Mouse (Mus musculus) erythroid progenitor cell, adult 5-6 weeks (primary cell): ENCODE data around the gene Akr1b3. TPM values are rescaled to one million over a fixed set of nuclear protein-coding genes. Genes with fewer than 3 reads are reported as not detected.
"Not testable (repeated sequence)": the region's sequence is repeated elsewhere in the genome, so short reads cannot be mapped to it uniquely, and the experiment has no call there.

Source experiments
- ATAC-seq: replicated peaks from 2 replicates; pipeline ENCODE4 v1.8.0; 2016; ENCODE audit warnings: moderate number of reproducible peaks, mild to moderate bottlenecking, moderate TSS enrichment, inconsistent platforms; ENCODE audit not compliant: poor library complexity, low FRiP score, severe bottlenecking
- total RNA-seq, 2 experiments: library from RNA; stranded (forward) in 1 of 2; stranded (reverse) in 1 of 2; fragments of 150-400 nt in 1 of 2; fragments of 186-747, 209-891 nt in 1 of 2; gene quantifications; 2 replicates each; pipeline versions ENCODE4 v1.2.3 to v1.2.4; 2015 to 2017; ENCODE audit warnings: low replicate concordance in 2 of 2

Akr1b3 gene
- total RNA-seq (2015; ENCODE audit: low replicate concordance) (33.2 and 46.9 TPM in 2 replicates), total RNA-seq (2017; ENCODE audit: low replicate concordance) (12.5 and 16.8 TPM in 2 replicates)

DNA sequence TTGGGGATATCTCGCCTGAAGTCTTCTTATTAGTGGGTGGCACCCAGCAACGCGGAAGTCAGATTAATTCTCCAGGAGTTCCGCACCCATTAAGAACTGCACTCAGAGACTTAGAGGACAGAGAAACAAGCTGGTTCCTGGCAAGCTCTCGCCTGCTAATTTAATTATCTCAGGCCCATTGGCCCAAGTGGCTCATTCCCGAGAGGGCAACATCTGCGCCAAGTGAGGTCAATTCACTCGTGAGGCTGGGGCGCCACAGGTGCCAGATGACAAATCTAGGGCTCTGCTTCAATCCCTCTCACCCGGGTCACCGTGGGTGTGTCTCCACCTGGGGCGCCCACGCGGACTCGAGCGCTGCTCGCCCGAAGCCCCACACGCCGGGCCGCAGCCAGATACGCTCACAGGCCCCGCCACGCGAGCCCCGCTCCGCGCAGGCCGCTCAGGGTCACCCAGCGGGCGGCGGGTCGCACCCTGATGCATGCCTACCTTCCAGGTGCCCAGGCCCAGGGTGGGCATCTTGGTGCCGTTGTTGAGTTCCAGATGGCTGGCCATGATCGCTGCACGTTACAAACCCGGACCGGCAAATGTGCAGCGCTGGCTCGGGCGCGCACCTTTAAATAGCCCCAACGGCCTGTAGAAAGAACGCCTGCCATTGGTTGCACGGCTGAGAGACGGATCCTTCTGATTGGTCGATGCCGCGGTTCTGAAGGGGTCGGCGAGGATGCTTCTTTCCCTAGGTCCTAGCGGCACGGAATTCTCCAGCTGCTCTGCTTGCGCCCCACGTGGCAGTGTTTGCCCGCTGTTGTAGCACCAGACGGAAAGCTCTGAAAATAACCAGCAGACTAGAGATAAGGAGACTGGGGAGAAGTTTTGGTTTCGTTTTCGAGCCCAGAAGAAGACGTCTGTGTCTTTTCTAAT, at the start of gene Akr1b3:
Gene Akr1b3 (minus strand): TSS at position 625 of the 918 bp plus-strand sequence.
- ATAC-seq = peak; percentile 78

GRCm38 (mm10) chr6:34364217-34365136, 47.2 kb upstream of the Akr1b3 start:
- no peak for ATAC-seq

- ATAC-seq = no peak
Measured at GRCm38 (mm10) chr6:34355841-34356240, 38.6 kb upstream of the Akr1b3 start.

- no peak for ATAC-seq
Measured at GRCm38 (mm10) chr6:34355349-34355747, 38.1 kb upstream of the Akr1b3 start.

GRCm38 (mm10) chr6:34354354-34355348, 37.4 kb upstream of the Akr1b3 start:
- no peak for ATAC-seq

GRCm38 (mm10) chr6:34353658-34354353, 36.5 kb upstream of the Akr1b3 start, which contains the start of gene Akr1b8:
Gene Akr1b8 (plus strand): TSS chr6:34354119.
- no peak for ATAC-seq

DNA sequence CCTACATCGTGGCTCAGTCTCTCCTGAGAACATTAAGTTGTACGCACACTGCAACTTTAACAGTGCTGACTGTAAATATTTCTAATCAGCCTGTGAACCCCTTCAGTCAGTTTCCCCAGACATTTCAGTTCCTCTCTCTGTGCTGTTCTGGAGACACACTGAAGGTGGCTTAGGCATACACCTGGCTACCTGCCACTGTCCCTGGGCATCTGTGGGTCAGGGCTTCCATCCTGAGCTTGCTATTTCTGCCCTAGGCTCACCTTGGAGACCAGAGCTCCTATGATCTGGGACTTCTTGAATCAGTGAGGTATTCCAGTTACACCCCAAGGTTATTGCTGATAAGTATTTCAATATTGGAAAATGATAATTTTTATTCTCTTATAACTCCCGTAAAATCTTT, 35.1 kb upstream of the Akr1b3 start:
- no peak for ATAC-seq

DNA sequence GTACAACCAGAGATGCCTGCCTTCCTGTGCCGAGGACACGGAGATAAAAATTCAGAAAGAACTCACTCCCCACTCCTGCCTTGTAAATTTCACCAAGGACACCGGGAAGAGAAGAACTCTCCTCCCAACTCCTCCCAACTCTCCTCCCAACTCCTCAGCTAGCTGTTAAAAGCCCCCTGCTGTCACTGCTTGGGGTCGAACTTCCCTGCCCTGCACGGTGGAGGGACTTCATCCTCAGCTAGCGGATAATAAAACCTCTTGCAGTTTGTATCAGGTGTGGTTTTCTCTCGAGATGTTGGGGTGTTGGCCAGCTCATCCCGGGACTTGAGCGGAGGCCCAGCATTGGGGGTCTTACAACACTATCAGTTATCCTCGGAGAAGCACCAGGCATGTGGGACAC, 34.2 kb upstream of the Akr1b3 start:
- ATAC-seq = not testable (repeated sequence)

GRCm38 (mm10) chr6:34350037-34350699, 32.9 kb upstream of the Akr1b3 start:
- no peak for ATAC-seq

DNA sequence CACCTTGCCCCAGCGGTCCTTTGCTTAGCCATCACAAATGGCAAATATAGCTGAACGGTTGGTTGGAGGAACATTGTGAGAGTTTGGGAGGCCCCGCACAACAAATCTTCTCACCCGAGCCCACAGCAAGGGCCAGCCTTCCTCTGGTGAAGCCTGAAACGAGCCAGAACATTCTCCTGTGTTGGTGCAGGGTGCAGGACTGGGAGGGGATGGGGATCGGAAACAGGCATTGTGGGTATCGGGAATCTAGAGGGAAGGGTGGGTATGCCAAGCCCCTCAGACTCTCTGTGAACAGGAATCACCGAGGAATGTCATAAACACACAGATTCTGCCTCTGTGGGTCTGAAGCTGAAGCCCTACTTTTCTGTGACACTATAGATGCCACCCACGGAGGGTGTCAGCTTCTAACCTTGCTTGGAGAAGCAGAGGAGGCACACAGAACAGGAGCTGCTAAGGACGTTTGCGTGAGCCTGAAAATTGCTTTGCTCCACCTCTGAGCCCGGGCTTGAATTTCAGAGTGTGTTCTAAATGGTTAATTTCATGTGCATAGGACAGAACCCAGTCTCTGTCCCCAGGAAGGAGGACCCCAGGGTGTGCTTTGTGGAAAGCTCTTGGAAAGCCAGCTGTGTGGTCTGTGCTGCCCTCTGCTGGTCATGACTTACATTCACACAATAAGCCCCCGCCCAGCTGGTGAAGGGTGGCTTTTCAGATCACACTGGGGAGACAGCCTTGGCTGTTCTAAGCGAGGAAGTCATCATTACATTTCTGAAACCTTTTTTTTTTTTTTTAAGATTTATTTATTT, 29.0 kb upstream of the Akr1b3 start:
- ATAC-seq = no peak

DNA sequence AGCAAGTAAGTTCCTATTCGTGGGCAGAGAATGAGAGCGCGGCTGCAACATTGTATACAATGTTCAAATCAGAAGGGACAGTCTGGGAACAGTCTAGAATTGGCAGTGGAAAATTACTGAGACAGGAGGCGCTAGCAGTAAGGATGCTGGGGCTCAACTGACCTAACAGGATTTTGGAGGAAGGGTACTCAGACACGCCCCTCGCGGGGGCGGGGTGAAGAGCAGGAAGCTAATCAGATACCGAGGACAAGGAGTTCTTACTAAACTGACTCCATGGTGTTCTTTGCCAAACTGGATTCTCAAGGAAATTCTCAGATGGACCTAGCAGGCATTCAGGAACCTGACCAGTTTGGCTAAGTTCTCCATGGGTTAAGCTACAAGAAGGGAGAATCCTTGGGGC, 27.7 kb upstream of the Akr1b3 start:
- ATAC-seq = no peak

GRCm38 (mm10) chr6:34344135-34344850, 27.0 kb upstream of the Akr1b3 start:
- ATAC-seq = no peak

DNA sequence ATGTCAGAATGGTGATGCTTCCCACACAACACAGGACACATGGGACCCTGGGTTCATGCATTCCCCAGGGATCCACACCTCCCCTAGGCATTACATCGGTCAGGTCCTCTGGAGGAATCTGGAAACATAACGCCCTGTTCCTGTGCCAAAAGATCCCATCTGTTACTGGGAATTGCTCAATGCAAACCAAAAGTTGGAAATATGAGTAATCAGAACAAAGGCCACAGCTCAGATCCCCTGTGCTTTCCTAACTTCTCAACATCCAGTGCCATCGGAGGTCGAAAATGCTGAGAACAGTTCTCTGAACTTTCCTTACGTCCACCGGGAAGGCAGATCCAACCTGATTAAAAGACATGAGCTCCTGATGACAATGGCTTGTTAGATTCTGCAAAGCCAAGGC, 26.1 kb upstream of the Akr1b3 start:
- no peak for ATAC-seq

DNA sequence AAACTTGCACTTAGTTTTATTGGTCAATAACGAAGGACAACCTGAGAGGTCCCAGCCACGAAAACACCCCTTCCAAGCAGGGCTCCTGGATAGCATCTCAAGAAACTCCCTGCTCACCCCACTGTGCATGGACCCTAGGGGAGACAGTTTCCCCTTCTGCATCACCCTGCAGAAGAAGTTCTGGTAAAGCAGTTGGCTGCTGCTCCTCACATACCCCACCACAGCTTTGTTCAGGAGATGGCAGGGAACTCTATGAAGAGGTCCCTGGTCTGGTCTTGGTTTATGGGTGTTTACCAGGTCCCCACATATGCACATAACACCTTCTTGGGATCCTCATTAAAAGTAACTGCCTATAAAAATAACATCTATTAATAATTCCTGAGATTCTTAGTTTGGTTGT, 25.2 kb upstream of the Akr1b3 start:
- ATAC-seq = no peak

DNA sequence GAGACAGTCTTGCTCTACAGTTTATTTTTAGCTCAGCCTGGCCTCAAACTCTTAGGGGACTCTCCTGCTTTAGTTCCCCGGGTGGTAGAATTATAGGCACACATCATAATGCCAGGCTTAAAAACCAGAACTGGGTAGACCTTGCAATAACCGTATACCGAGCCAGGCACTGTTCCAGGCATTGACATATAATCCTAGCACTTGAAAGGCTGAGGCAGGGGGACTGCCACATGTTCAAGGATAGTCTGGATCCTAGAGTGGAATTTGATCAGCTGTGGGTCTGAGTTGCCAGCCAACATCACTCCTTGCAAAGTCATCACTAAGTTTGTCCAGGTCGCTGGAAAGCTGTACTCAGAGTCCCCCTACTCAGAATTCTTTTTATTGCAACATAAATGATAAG, 24.7 kb upstream of the Akr1b3 start:
- no peak for ATAC-seq

DNA sequence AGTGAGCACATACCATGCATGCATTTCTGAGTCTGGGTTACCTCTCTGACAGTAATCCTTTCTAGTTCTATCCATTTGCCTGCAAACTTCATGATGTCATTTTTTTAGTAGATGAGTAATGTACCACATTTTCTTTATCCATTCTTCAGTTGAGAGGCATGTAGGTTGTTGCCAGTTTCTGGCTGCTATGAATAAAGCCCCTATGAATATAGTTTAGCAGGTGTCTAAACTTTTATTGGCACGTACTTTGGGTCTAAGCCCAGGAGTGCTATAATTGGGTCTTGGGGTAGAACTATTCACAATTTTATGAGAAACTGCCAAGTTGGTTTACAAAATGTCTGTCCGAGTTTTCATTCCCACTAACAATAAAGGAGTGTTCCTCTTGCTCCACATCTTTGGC, 20.5 kb upstream of the Akr1b3 start:
- ATAC-seq = no peak

GRCm38 (mm10) chr6:34334673-34335072, 17.4 kb upstream of the Akr1b3 start:
- no peak for ATAC-seq
